Mouse (Mus musculus) thymus, adult 2 months (tissue): ENCODE results near the gene Mctp1. TPM values are rescaled to one million over a fixed set of nuclear protein-coding genes. Genes with fewer than 3 reads are reported as not detected.

ENCODE experiments used
- DNase-seq: peaks from one replicate; pipeline ENCODE4 v3.0.0; 2021
- H3K27ac ChIP-seq: fragments of 200-500 bp; 2 replicates; pipeline ENCODE4 v1.5.1; 2012; ENCODE audit warnings: low read length, control low read depth; ENCODE audit not compliant: control insufficient read depth, insufficient read depth
- H3K27me3 ChIP-seq: fragments of 200-500 bp; 2 replicates; pipeline ENCODE4 v1.6.1; 2012; ENCODE audit warnings: mild to moderate bottlenecking, low read length, moderate library complexity, mixed read lengths; ENCODE audit not compliant: control insufficient read depth, insufficient read depth
- H3K36me3 ChIP-seq: fragments of 200-500 bp; 2 replicates; pipeline ENCODE4 v1.6.1; 2012; ENCODE audit warnings: mild to moderate bottlenecking, low read length, moderate library complexity; ENCODE audit not compliant: control insufficient read depth, insufficient read depth
- H3K4me1 ChIP-seq: fragments of 200-500 bp; replicated peaks from 2 replicates; pipeline ENCODE4 v1.6.1; 2012; ENCODE audit warnings: low read length; ENCODE audit not compliant: control insufficient read depth, insufficient read depth
- H3K4me3 ChIP-seq: fragments of 200-500 bp; 2 replicates; pipeline ENCODE4 v1.5.1; 2012; ENCODE audit warnings: mild to moderate bottlenecking, low read length, control low read depth, moderate library complexity; ENCODE audit not compliant: control insufficient read depth, insufficient read depth
- CTCF ChIP-seq: fragments of 200-500 bp; IDR thresholded peaks from 2 replicates; pipeline ENCODE4 v1.5.1; 2012; ENCODE audit warnings: mild to moderate bottlenecking, control low read depth, low read length, moderate library complexity, borderline replicate concordance; ENCODE audit not compliant: control insufficient read depth, poor library complexity, insufficient read depth; ENCODE audit errors: extremely low read depth
- POLR2A ChIP-seq: fragments of 200-500 bp; IDR thresholded peaks from 2 replicates; pipeline ENCODE4 v1.6.1; 2012; ENCODE audit warnings: mild to moderate bottlenecking, low read length, control low read depth, moderate library complexity; ENCODE audit not compliant: control insufficient read depth, poor library complexity, insufficient read depth; ENCODE audit errors: extremely low read depth
- WGBS: fragments of 180-500 bp; shearing (Covaris S2); methylation state at CpG from one replicate; pipeline ENCODE4 v1.1.7; 2018; 5-methylcytosine and 5-hydroxymethylcytosine counted together
- polyA plus RNA-seq: library from polyadenylated mRNA; depleted of rRNA; stranded (reverse); fragments of >200 nt; gene quantifications from 2 replicates; pipeline ENCODE4 v1.2.3, GENCODE M21; 2012

Mctp1 gene
- polyA plus RNA-seq, 1 experiment: 0.77 TPM

- Histone ChIP-seq H3K4me1 (no peaks in the 10 kb centered on the region), H3K27me3 (no peaks in the 10 kb centered on the region), H3K27ac (no peak overlapping the region), H3K4me3 (no peak overlapping the region), H3K36me3 (no peaks in the 10 kb centered on the region)
- no peak for TF ChIP-seq POLR2A
- no peak for TF ChIP-seq CTCF
- no peak for DNase-seq
- 91% methylated on average over 1 of the region's 1 CpGs for WGBS
Measured at GRCm38 (mm10) chr13:76523170-76523569, 138.8 kb downstream of the Mctp1 start.

DNA sequence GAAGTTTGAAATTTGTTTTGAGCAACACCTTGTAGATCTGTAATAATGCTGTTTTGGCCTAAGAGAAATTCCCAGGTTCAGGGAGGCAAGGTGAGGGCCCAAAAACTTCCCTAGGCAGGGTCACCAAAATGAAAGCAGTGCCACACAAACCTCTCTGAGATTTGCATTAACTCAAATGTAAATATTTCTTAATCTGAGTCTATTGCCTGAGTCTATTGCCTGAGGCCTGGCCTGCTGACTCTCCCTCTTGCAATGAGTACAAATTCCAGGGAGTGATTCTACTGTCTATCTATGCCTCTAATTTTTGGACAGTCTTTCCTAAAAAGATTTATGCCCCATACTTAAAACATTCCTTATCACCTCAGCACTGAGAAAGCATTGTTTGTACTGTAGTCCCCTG, 143.0 kb downstream of the Mctp1 start:
- Histone ChIP-seq H3K36me3 (no peaks in the 10 kb centered on the region), H3K4me3 (no peak overlapping the region), H3K27me3 (no peaks in the 10 kb centered on the region), H3K27ac (no peak overlapping the region), H3K4me1 (no peaks in the 10 kb centered on the region)
- no peak for DNase-seq
- TF ChIP-seq POLR2A (no peak), CTCF (no peak)

GRCm38 (mm10) chr13:76527751-76528150, 143.4 kb downstream of the Mctp1 start:
- no peak for DNase-seq
- Histone ChIP-seq H3K36me3 (no peaks in the 10 kb centered on the region), H3K4me1 (no peaks in the 10 kb centered on the region), H3K4me3 (no peak overlapping the region), H3K27ac (no peak overlapping the region), H3K27me3 (no peaks in the 10 kb centered on the region)
- no peak for TF ChIP-seq CTCF
- TF ChIP-seq POLR2A: no peak
- WGBS: 89% methylated on average over 1 of the region's 1 CpGs

DNA sequence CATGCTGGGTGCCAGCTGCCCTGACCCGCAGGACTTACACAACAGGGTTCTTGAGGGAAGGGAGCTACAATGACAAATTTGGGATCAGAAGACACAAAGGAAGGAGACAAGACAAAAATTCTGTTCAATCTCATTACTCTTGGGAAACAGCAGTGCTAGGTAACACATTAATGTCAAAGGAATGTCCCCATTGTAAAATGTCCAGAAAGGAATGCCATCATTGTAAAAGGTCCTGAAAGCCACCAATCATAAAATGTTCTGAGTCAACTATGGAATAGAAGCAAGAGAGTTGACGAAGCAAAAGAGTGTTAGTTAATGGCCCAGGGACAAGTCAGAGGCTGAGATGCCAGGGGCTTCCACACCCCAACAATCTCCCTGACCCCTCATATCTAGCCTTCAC, 145.6 kb downstream of the Mctp1 start:
- TF ChIP-seq CTCF (no peak), POLR2A (no peak)
- WGBS: 95% methylated on average over 2 of the region's 2 CpGs
- DNase-seq: no peak
- no peaks in the 10 kb centered on the region for H3K36me3 ChIP-seq
- H3K27ac ChIP-seq: no peak overlapping the region
- no peaks in the 10 kb centered on the region for H3K27me3 ChIP-seq
- H3K4me1 ChIP-seq: no peaks in the 10 kb centered on the region
- no peak overlapping the region for H3K4me3 ChIP-seq

DNA sequence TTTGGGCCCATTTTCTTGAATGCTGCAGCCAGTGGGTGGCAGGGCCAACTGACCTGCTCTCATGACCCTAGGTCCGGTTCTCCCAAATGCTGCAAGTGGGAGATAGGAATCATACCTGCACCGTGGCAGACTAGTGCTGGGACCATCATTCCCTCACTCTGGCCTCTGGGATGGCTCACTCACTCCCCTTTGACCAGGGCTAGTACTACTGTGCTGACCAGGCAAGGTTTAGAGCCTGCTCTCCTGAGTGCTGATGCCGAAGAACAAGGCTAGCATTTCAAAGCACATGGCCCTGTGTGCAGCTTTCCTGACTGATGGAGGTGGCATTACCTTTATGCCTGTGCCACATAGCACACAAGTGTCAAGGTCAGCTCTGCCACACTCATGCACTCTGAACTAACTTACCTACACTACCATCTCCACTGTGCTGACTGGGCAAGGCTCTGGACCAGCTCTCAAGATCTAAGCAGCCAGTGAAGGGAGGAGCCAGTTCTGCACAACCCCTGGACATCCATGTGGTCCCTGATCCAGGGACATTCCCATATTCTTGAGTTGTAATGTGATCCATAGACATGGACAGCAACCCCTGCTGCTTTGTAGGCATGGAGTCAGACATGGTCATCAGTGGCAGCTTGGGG, 146.7 kb downstream of the Mctp1 start:
- Histone ChIP-seq H3K4me3 (no peak overlapping the region), H3K4me1 (no peaks in the 10 kb centered on the region), H3K27me3 (no peaks in the 10 kb centered on the region), H3K27ac (no peak overlapping the region), H3K36me3 (no peaks in the 10 kb centered on the region)
- TF ChIP-seq POLR2A (no peak), CTCF (no peak)
- WGBS: 98% methylated on average over 3 of the region's 3 CpGs
- DNase-seq: no peak

DNA sequence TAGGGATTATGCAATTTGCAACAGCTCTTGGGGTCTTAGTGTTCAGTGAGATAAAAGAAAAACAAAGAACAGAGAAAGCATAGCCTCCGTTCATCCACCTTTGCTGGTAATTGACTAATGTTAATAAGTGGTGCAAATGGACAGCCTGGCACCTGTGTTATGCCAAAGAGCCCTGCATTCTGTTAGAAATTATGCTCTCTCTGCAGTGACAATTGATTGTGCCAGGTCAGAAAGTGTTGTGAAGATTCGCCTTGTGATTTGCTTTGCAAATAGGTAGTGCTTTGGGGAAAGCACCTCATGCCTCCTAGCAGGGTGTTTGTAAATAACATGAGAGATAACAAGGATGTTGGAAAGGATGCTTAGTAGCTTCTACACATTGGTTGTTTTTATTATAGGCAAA, 163.5 kb downstream of the Mctp1 start:
- TF ChIP-seq CTCF (no peak), POLR2A (no peak)
- WGBS: 90% methylated on average over 2 of the region's 2 CpGs
- no peaks in the 10 kb centered on the region for H3K4me1 ChIP-seq
- no peaks in the 10 kb centered on the region for H3K27me3 ChIP-seq
- no peaks in the 10 kb centered on the region for H3K36me3 ChIP-seq
- no peak overlapping the region for H3K4me3 ChIP-seq
- DNase-seq: no peak
- H3K27ac ChIP-seq: no peak overlapping the region

- no peaks in the 10 kb centered on the region for H3K36me3 ChIP-seq
- H3K4me3 ChIP-seq: no peak overlapping the region
- no peak for DNase-seq
- no peaks in the 10 kb centered on the region for H3K4me1 ChIP-seq
- TF ChIP-seq CTCF (no peak), POLR2A (no peak)
- no peak overlapping the region for H3K27ac ChIP-seq
- WGBS: 83% methylated on average over 8 of the region's 8 CpGs
- H3K27me3 ChIP-seq: no peaks in the 10 kb centered on the region
Measured at GRCm38 (mm10) chr13:76560918-76561317, 176.6 kb downstream of the Mctp1 start.
